Mouse (Mus musculus) stomach, embryonic 16.5 days (tissue): ENCODE measurements around the gene Polr1c. TPM values are rescaled to one million over a fixed set of nuclear protein-coding genes. Genes with fewer than 3 reads are reported as not detected.
A peak's percentile ranks its signal among the peaks of the same experiment; 100 is the strongest.

ENCODE experiments used
- ATAC-seq: fragments of 200-750 bp; cut with Nextera tagmentation; 2 replicates; pipeline ENCODE4 v1.8.0; 2017; ENCODE audit warnings: moderate number of reproducible peaks, moderate TSS enrichment; ENCODE audit not compliant: insufficient read depth, low FRiP score
- H3K27ac ChIP-seq: fragments of 300-500 bp; sonication (generic); 2 replicates; pipeline ENCODE4 v1.5.1; 2014; ENCODE audit warnings: low read length
- H3K27me3 ChIP-seq: fragments of 300-500 bp; sonication (generic); 2 replicates; pipeline ENCODE4 v1.6.1; 2014; ENCODE audit warnings: low read length, control low read depth, mixed read lengths; ENCODE audit not compliant: control insufficient read depth, insufficient read depth
- H3K36me3 ChIP-seq: fragments of 300-500 bp; sonication (generic); 2 replicates; pipeline ENCODE4 v1.6.1; 2014; ENCODE audit warnings: low read length; ENCODE audit not compliant: control insufficient read depth, insufficient read depth
- H3K4me1 ChIP-seq: fragments of 300-500 bp; sonication (generic); 2 replicates; pipeline ENCODE4 v1.6.1; 2014; ENCODE audit warnings: low read length, control low read depth, mixed read lengths; ENCODE audit not compliant: control insufficient read depth, insufficient read depth
- H3K4me2 ChIP-seq: fragments of 300-500 bp; sonication (generic); 2 replicates; pipeline ENCODE4 v1.6.1; 2014; ENCODE audit warnings: low read depth, low read length, mixed read lengths
- H3K4me3 ChIP-seq: fragments of 300-500 bp; sonication (generic); replicated peaks from 2 replicates; pipeline ENCODE4 v1.5.1; 2014; ENCODE audit warnings: mild to moderate bottlenecking, low read length
- H3K9ac ChIP-seq: fragments of 300-500 bp; sonication (generic); 2 replicates; pipeline ENCODE4 v1.6.1; 2014; ENCODE audit warnings: low read length
- H3K9me3 ChIP-seq: fragments of 300-500 bp; sonication (generic); replicated peaks from 2 replicates; pipeline ENCODE4 v1.6.1; 2016; ENCODE audit warnings: low read length, control low read depth; ENCODE audit not compliant: control insufficient read depth
- WGBS: fragments of 180-500 bp; shearing (Covaris S2); extraction: QIAGEN DNeasy Blood & Tissue Kit; methylation state at CpG from one replicate; pipeline ENCODE4 v1.1.7; 2014; 5-methylcytosine and 5-hydroxymethylcytosine counted together
- polyA plus RNA-seq: library from polyadenylated mRNA; unstranded; fragments of >200 nt; fragmentation: Nextera tagmentation; extraction: Ambion mirVana; gene quantifications from 2 replicates; pipeline ENCODE4 v1.2.1, GENCODE M21; 2015

The Polr1c gene
- polyA plus RNA-seq, 1 experiment from 2014 or later, result 67.9 TPM

DNA sequence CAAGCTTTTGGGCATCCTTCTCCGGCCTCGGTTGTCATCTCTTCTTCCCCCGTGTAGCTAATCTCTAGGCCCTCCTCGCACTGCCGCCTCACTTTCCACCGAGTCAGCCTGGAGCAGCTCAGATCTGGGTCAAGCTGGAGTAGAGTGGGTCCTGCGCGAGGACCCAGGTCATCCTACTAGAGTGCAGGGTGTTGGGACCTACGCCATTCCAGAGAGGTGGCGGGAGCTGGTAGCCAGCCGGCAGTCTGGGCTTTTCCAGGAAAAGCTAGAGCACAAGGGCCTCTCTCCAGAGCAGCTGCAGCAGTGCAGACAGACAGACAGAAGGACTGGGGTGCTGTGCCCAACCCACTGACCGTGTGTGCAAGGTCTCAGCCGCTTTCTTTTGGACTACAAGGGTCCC, 5.6 kb downstream of the Polr1c start:
- Histone ChIP-seq H3K9ac (no peak overlapping the region), H3K4me1 (peaks cover 7% of the 10 kb centered on the region), H3K9me3 (no peaks in the 10 kb centered on the region), H3K4me2 (no peak overlapping the region), H3K36me3 (peaks cover 38% of the 10 kb centered on the region), H3K4me3 (no peak overlapping the region), H3K27me3 (no peaks in the 10 kb centered on the region), H3K27ac (no peak overlapping the region; the same call in 1 of the 2 replicates)
- ATAC-seq, result no peak
- 82% methylated on average over 13 of the region's 13 CpGs for WGBS

GRCm38 (mm10) chr17:46241471-46241870, 6.4 kb downstream of the Polr1c start:
- H3K4me2 ChIP-seq, result no peak overlapping the region
- WGBS, result 51% methylated on average over 11 of the region's 11 CpGs
- H3K27ac ChIP-seq, result peak overlapping the region; percentile 13; the same call in 1 of the 2 replicates
- no peak overlapping the region for H3K9ac ChIP-seq
- no peaks in the 10 kb centered on the region for H3K27me3 ChIP-seq
- H3K4me3 ChIP-seq, result no peak overlapping the region
- H3K9me3 ChIP-seq, result no peaks in the 10 kb centered on the region
- peak; percentile 54; the same call in 1 of the 2 replicates for ATAC-seq
- H3K4me1 ChIP-seq, result no peaks in the 10 kb centered on the region; the same call in 1 of the 2 replicates
- peaks cover 39% of the 10 kb centered on the region for H3K36me3 ChIP-seq

GRCm38 (mm10) chr17:46239516-46240114, 8.2 kb downstream of the Polr1c start:
- H3K4me1 ChIP-seq, result no peaks in the 10 kb centered on the region
- H3K9ac ChIP-seq, result no peak overlapping the region
- H3K9me3 ChIP-seq, result no peaks in the 10 kb centered on the region
- WGBS, result 91% methylated on average over 15 of the region's 15 CpGs
- peaks cover 29% of the 10 kb centered on the region for H3K36me3 ChIP-seq
- no peak overlapping the region for H3K4me2 ChIP-seq
- no peak overlapping the region for H3K27ac ChIP-seq
- no peaks in the 10 kb centered on the region for H3K27me3 ChIP-seq
- no peak overlapping the region for H3K4me3 ChIP-seq
- no peak for ATAC-seq

DNA sequence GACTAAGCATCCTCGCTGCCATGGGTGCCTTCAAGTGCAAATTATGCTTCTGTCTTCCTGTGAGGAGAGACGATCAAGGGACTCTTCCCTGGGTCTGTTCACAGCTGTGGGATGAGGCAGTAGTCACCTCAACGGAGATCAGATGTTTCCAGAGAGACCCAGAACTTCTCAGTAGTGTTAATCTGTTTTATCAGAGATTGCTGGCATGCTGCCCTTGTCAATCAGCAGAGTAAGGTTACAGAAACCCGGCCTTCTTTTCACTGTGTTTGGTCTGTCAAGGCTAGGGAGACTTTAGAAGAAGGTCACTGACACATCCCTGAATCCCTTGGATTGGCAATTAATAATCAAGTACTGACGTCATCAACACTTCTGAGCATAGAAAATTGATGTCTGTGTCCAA, 10.4 kb downstream of the Polr1c start:
- Histone ChIP-seq H3K27ac (no peak overlapping the region), H3K4me1 (no peaks in the 10 kb centered on the region), H3K4me2 (no peak overlapping the region), H3K27me3 (no peaks in the 10 kb centered on the region), H3K4me3 (no peak overlapping the region), H3K9ac (no peak overlapping the region), H3K36me3 (peaks cover 15% of the 10 kb centered on the region), H3K9me3 (no peaks in the 10 kb centered on the region)
- ATAC-seq, result no peak
- WGBS, result 79% methylated on average over 5 of the region's 5 CpGs

GRCm38 (mm10) chr17:46237079-46237478, 10.8 kb downstream of the Polr1c start:
- WGBS, result 88% methylated on average over 6 of the region's 6 CpGs

GRCm38 (mm10) chr17:46236067-46236466, 11.8 kb downstream of the Polr1c start:
- Histone ChIP-seq H3K9me3 (no peaks in the 10 kb centered on the region), H3K4me1 (no peaks in the 10 kb centered on the region), H3K27ac (no peak overlapping the region), H3K36me3 (peaks cover 12% of the 10 kb centered on the region), H3K4me3 (no peak overlapping the region), H3K4me2 (no peak overlapping the region), H3K27me3 (no peaks in the 10 kb centered on the region), H3K9ac (no peak overlapping the region)
- no peak for ATAC-seq
- 72% methylated on average over 1 of the region's 1 CpGs for WGBS

More at GRCm38 (mm10) chr17:46237079-46237478, 10.8 kb downstream of the Polr1c start:
- H3K4me1 ChIP-seq, result no peaks in the 10 kb centered on the region
- H3K4me2 ChIP-seq, result no peak overlapping the region
- H3K9ac ChIP-seq, result no peak overlapping the region
- H3K4me3 ChIP-seq, result no peak overlapping the region
- H3K27me3 ChIP-seq, result no peaks in the 10 kb centered on the region
- no peak for ATAC-seq
- H3K27ac ChIP-seq, result no peak overlapping the region
- H3K36me3 ChIP-seq, result peaks cover 12% of the 10 kb centered on the region
- H3K9me3 ChIP-seq, result no peaks in the 10 kb centered on the region

DNA sequence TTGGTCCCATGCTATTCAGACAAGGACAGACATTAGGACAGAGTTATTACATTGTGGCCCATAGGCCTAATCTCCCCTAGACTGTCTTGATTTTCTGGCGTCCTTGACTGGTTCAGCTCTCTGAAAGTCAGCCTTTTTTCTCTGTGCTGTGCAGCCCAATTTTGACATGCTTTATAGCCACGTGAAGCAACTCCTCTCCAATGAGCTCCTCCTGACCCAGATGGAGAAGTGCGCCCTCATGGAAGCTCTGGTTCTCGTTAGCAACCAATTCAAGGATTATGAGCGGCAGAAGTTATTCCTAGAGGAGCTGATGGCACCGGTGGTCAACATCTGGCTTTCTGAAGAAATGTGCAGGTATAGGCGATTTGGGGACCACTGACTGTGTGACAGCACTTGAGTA, 20.3 kb downstream of the Polr1c start:
- Histone ChIP-seq H3K4me3 (no peak overlapping the region), H3K36me3 (peaks cover 22% of the 10 kb centered on the region), H3K27me3 (no peaks in the 10 kb centered on the region), H3K4me2 (no peak overlapping the region), H3K9me3 (no peaks in the 10 kb centered on the region), H3K4me1 (no peaks in the 10 kb centered on the region), H3K9ac (no peak overlapping the region), H3K27ac (no peak overlapping the region)
- no peak for ATAC-seq
- WGBS, result 90% methylated on average over 7 of the region's 7 CpGs

DNA sequence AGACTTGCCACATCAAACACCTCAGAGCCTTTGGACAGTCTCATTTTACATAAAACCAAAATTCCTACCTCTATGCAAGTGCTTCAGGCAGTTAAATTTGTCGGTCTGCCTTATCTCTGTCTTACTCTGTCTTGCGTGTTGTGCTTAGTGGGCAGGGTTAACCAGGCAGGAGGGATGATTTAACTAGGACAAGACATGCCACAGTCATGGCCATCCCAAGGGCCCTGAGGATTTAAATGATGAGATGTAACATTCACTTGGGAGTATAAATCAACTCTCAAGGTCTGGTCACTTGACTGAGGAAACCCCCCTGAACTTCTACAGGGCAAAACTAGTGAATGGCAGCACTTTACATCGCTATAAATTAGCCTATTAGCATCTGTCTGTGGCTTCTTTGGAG, 26.3 kb downstream of the Polr1c start:
- no peak for ATAC-seq
- 91% methylated on average over 3 of the region's 3 CpGs for WGBS
- no peaks in the 10 kb centered on the region for H3K9me3 ChIP-seq
- H3K27me3 ChIP-seq, result no peaks in the 10 kb centered on the region
- no peaks in the 10 kb centered on the region for H3K4me1 ChIP-seq
- H3K4me2 ChIP-seq, result no peak overlapping the region
- no peak overlapping the region for H3K4me3 ChIP-seq
- no peak overlapping the region for H3K9ac ChIP-seq
- H3K36me3 ChIP-seq, result peaks cover 19% of the 10 kb centered on the region; the same call in 1 of the 2 replicates
- no peak overlapping the region for H3K27ac ChIP-seq

DNA sequence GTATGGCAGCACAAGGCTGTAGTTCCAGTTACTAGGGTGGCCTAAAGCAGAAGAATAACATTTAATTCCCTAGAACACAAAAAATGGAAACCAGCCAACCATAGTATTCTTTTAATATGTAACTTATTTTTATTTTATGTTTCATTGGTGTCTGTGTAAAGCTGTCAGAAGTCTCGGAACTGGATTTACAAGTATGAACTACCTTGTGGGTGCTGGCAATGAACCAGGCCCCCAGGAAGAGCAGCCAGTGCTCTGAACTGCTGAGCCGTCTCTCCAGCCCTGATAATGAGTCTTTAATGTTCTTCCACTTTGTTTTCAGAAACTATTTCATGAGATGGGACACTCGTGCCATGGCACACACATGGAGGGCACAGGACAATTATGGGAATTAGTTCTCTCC, 37.3 kb downstream of the Polr1c start:
- Histone ChIP-seq H3K9me3 (no peaks in the 10 kb centered on the region), H3K27me3 (no peaks in the 10 kb centered on the region), H3K9ac (no peak overlapping the region), H3K4me3 (no peak overlapping the region), H3K36me3 (peaks cover 17% of the 10 kb centered on the region), H3K4me1 (no peaks in the 10 kb centered on the region), H3K27ac (no peak overlapping the region), H3K4me2 (no peak overlapping the region)
- WGBS, result 88% methylated on average over 3 of the region's 3 CpGs
- ATAC-seq, result no peak
